Mouse (Mus musculus): Measurements from ENCODE around the gene Slc36a3.

DNA sequence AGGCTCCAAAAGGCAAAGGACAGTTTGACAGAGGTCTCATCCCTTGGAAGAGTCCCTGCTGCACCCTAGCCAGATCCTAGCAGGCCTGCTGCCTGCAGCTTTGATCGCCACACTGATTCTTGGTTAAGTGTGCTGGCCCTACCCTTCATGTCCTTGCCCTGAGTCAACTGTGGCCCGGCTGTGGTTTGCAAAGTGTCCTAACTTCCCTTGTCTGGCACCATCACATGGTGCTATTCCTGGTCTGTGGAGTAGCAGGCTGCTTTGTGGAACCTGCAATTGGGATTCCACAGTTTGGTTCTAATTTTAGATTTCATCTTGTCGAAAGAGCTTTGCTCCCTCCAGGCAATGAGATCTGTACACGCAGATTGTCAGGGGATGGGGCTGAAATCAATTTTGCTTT, 35.8 kb upstream of the Slc36a3 start:
- TF ChIP-seq CTCF (IDR thresholded peaks at IDR 0.05; ENCODE audit: low read depth): no peak
- no peak for TF ChIP-seq EP300 (optimal IDR thresholded peaks at IDR 0.05)
